Mouse (Mus musculus): Measurements from ENCODE around the gene G6pc3.
A peak's percentile ranks its signal among the peaks of the same experiment; 100 is the strongest.
"Not testable (repeated sequence)": the region's sequence is repeated elsewhere in the genome, so short reads cannot be mapped to it uniquely, and the experiment has no call there.

G6pc3 gene

GRCm38 (mm10) chr11:102189461-102190436 is at the start of gene G6pc3:
Gene G6pc3, plus strand, starts transcription at chr11:102189620.
- DNase-seq: peak; percentile 89

- peak; percentile 72 for DNase-seq
Observed at GRCm38 (mm10) chr11:102140508-102140907, 48.9 kb upstream of the G6pc3 start.

DNA sequence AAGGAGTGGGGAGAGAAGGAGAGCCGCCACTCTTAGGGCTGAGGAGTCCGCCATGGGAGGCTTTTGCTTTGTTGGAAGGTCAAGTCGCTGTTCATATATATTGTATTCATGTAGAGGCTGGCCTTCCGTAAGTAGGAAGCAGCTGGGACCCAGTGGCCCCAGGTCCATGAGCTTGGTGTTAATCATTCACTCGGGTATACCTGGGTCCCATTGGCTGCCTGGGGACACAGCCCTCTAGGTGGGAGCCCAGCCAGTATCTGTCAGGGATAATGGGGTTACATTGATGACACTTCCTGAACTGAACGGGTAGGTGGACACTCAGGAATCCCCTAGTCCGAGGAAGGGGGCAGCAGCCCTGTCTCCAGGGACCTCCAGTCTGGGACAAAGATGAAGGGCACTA is 47.1 kb upstream of the G6pc3 start:
- DNase-seq: no peak

GRCm38 (mm10) chr11:102144957-102145470 is 44.4 kb upstream of the G6pc3 start:
- DNase-seq: no peak

GRCm38 (mm10) chr11:102145471-102146001 is 43.9 kb upstream of the G6pc3 start, which contains the start of gene Nags:
Gene Nags, plus strand, starts transcription at chr11:102145513.
- no peak for DNase-seq

- DNase-seq: no peak
Observed at GRCm38 (mm10) chr11:102146005-102146404, 43.4 kb upstream of the G6pc3 start.

GRCm38 (mm10) chr11:102146531-102146930 is 42.9 kb upstream of the G6pc3 start:
- no peak for DNase-seq

DNA sequence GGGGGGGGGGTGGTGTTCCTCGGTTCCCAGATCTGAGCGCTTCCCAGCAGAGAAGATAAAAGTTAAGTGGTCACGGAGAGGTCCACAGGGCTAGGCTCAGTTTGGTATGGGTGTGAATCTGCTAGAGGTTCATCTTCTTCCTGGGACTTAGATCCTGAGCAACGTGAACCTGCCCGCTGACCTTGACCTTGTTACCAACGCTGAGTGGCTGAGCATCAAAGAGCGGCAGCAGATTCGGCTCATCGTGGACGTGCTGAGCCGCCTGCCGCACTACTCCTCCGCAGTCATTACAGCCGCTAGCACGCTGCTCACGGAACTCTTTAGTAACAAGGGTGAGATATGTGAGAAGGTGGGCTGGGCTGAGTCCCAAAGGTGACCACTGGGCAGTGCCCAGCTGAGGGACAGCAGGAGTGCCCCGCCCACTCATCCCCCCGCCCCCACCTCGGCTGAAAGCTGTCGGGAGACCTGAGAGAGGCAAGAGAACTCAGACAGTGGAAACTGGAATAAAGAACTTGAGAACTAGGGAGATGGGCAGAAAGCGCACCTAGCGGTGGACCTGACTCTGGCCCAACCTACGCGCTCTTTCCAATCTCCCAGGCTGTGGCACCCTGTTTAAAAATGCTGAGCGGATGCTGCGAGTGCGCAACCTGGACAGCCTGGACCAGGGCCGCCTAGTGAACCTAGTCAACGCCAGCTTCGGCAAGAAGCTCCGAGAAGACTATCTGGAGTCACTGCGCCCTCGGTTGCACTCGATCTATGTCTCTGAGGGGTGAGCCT is 42.0 kb upstream of the G6pc3 start:
- no peak for DNase-seq

GRCm38 (mm10) chr11:102156039-102156785 is 33.2 kb upstream of the G6pc3 start, which contains the start of gene Tmem101:
Gene Tmem101, minus strand, starts transcription at chr11:102156404.
- peak; percentile 90 for DNase-seq

- DNase-seq: no peak
Observed at GRCm38 (mm10) chr11:102156786-102157089, 32.7 kb upstream of the G6pc3 start.

- DNase-seq: not testable (repeated sequence)
Observed at GRCm38 (mm10) chr11:102158024-102158423, 31.4 kb upstream of the G6pc3 start.

GRCm38 (mm10) chr11:102159781-102160180 is 29.6 kb upstream of the G6pc3 start:
- no peak for DNase-seq

GRCm38 (mm10) chr11:102165971-102166722 is 23.3 kb upstream of the G6pc3 start:
- no peak for DNase-seq

DNA sequence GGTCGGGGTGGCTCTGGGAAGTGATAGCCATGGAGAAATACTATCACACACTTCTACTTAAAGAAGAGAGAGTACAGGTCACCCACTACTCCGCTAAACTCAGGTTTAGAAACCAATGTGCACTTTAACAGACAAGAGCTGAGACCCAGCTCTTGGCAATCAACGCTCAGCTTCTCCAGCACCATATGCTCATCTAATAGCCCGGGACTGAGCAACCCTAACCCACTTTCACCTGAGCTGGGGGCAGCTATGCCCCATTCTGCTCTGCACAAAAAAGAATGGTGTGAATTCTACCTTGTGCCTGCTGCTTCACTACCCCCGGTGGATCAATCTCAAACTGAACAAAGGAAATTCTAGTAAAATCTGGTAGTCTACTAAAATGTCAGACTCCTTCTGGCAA is 21.9 kb upstream of the G6pc3 start:
- no peak for DNase-seq

GRCm38 (mm10) chr11:102168689-102169088 is 20.7 kb upstream of the G6pc3 start:
- no peak for DNase-seq

DNA sequence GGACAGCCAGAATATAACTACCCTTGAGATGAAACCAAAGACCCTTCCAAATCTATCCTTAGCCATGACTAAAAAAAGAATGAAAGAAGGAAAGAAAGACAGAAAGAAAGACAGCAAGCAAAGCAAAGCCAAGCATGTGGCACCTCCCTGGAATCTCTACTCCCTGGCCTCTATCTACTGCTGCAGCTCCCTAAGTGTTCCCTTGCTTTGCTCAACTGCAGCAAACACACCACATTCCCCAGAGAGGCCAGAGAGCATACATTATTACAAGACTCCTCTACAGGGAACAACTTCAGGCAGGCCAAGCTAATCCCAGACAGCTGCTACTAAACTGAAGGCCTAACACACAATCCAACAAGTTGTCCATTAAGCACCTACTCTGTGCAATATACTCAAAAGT is 9.6 kb upstream of the G6pc3 start:
- DNase-seq: no peak

DNA sequence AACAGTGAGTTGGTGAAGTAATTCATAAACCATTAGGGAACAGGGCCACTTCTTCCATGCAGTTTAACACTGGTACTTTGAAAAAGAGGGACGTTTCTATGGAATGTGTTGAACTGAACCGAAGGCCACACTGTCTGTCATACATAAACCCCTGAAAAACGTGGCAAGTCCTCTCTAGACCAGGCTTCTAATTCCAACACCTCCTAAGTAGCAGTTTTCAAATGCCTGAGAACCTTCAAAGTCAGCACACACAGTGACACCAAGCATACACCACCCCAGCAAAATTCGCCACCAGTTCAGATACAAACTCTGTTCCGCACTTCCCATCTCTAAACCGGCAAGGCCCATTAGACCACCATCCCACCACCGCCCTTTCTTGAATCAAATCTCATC is 5.2 kb upstream of the G6pc3 start:
- no peak for DNase-seq

GRCm38 (mm10) chr11:102184646-102185495 is 4.5 kb upstream of the G6pc3 start, which contains the start of gene Lsm12:
Gene Lsm12, minus strand, starts transcription at chr11:102185296.
- peak; percentile 99 for DNase-seq

DNA sequence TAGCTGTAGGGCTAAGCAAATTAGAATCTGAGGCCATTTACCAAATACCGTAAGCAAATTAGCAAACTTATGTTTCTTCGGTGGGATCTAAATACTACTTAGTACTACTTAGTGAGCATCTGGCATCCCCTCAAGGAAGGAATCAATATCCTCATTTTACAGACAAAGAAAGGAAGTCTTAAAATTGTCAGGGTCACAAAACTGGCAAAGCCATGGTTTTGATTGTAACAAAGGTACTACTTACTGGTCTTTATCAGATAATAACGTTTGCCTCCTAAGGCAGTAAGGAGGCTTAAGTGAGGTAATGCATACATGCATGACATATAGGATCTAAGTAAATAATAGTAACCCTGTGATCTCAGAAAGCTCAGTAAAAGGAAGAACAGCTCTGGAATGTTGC is 3.7 kb upstream of the G6pc3 start:
- no peak for DNase-seq

GRCm38 (mm10) chr11:102186235-102186634 is 3.2 kb upstream of the G6pc3 start:
- DNase-seq: no peak

DNA sequence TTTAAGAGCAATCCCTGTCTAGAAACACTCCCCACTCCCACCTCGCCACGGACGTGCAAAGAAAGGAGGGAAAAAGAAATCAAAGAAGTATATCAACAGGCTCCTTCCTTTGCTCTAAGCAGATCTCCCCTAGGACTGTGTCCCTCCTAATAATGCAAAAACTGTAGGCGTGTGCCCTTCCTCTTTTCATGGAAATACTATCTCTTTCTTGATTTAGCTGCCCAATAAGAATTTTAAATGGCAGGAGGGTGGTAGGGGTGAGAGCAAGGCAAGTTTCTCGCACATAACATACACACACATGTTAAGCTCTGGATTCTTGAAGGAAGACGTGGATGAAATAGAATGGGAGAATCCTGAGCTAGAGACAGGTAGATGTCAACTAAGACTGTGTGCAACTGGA is 440 bp upstream of the G6pc3 start:
- no peak for DNase-seq
